Mouse (Mus musculus): ENCODE measurements around the gene Gpi1. TPM values are rescaled to one million over a fixed set of nuclear protein-coding genes. Genes with fewer than 3 reads are reported as not detected.
A peak's percentile ranks its signal among the peaks of the same experiment; 100 is the strongest.

The Gpi1 gene
- 269 and 270 TPM in 2 replicates for polyA plus RNA-seq (2012; rRNA removed)

DNA sequence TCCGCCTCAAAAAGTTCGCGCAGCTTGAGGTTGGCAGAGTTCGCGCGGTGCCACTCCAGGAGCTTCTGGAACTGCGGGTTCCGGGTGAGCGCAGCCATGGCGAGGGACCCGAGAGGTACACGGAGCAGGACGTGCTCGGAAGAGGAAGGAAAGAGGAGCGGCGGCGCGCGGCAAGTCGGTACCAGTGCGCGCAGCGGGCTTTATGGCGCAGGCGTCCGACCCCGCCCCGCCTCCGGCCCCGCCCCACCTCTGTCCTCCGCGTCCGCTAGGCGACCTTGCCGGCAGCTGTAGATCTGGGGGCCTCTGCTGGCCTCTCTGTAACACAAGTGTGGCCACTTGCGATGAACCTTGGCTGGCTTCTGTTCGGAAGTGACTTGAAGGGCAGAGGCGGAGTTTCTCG, at the start of gene Gpi1:
Gene Gpi1, minus strand, starts transcription at position 221 of the 400 bp plus-strand sequence.
- DNase-seq (ENCODE audit: low read depth), result peak; percentile 27

DNA sequence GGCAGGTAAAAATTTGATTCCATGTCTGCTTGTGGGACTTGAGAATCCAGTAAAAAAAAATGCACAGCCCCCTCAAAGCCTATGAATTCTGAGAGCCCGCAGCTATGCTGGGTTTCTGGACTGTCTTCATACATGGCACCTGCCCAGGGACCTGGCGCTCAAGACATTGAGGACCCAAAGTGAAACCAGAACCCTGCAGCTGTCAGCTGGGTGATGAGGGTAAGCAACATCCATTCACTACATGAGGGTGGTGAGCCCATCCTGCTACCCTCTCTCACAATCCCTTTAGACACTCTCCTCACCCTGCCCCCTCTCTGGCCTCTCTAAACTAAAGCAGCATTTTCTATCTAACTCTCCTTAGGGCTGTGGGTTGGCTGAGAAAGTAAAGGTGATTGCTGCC, 47.5 kb upstream of the Gpi1 start:
- DNase-seq (ENCODE audit: low read depth), result no peak

DNA sequence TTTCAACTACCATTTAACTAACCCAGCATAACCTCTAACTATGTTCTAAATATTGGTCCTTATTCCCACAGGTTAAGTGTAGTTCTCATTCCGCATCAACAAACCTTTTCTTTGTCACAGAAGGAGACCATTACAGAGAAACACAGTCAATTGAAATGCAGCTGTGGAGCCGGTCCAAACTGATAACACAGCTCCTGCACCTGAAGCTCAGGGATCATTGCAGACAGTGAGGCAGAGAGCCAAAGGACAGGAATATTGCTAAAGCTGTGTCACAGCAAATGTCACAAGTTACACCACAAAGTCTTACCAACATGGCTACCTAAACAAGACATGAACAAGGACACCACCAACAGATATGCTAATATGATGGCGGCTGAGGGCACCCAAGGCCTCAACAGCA, 45.9 kb upstream of the Gpi1 start:
- DNase-seq (ENCODE audit: low read depth), result no peak

DNA sequence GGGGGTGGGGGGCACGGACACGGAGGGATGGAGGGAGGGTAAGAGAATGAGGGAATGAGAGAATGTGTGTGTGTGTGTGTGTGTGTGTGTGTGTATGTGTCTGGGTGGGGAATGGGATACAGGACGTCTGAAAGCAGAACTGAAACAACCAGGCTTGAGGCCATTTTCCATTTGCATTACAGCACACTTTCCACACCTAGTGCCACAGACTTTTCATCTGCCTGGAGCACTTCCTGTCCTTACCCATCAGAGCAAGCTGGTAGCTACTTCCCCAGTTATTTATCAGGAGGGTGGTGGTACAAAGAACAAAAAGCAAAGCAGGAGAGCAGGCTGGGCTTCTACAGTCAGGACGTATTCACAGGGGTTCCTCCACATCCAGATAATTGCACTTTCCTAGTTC, 42.3 kb upstream of the Gpi1 start:
- DNase-seq (ENCODE audit: low read depth), result no peak

DNA sequence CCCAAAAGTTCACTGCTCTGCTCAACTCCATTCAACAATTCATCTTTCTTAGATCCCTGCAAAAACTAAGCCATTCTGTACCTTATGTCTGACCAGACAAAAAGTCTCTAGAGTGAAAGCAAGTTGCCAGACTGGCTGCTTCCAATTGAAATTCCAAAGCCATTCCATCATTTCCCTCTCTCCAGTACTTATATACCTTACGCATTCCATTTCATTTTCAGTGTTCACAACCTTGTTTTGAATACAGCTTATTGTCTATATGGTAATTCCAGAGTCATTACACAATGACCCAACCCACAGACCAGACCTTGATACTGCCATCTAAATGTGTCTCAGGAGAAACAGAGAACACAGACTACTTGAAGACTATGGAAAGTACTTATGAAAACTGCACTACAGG, 38.3 kb upstream of the Gpi1 start:
- no peak for DNase-seq (ENCODE audit: low read depth)

DNA sequence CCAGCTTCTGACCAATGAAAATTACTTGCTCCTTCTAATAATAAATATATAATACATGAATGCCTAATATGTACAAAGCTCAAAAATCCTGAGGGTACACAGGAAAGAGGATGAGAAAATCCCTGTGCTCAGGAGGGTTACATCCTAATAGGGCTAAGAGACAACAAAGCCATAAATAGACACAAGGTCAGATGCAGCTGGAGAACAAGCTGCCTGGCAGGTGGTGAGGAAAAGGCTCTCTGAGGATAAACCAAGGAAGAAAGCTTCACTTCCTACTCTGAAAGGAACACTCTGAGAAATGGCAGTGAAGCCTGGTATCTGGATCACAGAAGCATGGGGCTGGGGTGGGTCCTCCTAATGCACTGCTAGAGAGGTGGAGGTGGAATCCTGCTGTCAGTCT, 36.3 kb upstream of the Gpi1 start:
- no peak for DNase-seq (ENCODE audit: low read depth)

DNA sequence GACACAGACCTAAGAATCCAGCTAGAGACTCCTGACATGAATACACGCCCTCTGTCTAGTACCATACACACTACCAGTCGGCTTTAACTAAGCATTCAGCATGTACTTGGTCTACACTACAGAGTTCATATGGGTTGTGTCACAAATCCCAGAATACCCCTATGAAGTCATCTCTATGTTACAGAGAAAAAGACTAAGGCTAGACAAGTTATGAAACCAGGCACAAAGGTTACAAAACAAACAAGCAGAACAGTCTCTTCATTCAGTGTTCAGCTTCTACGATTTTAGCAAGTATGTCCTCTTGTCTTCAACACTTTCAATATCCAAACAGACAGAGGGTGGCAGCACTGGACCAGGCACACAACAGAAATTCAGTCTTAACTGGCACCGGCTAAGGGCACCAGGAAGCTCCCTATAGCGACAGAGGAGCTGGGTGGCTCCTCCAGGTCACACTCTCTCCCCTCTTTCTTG, 35.8 kb upstream of the Gpi1 start:
- no peak for DNase-seq (ENCODE audit: low read depth)

DNA sequence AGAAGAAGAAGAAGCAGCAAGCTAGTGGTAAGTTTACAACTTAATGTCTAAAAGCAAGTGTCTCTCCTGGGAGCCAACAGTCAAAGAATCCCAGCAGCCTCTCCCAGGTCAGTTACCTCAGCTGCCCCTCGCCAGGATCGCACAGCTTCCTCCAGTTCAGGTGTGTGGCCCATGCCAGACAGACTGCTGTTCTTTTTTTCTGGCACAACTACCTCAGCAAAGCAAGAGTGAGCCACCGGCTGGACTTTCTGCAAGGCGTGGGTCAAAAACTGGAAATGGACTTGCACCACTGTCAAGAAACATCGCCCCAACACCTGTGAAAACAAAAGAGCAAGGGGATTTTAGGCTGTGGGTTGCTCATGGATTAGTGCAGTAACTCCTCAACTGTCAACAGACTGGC, 33.3 kb upstream of the Gpi1 start:
- no peak for DNase-seq (ENCODE audit: low read depth)

DNA sequence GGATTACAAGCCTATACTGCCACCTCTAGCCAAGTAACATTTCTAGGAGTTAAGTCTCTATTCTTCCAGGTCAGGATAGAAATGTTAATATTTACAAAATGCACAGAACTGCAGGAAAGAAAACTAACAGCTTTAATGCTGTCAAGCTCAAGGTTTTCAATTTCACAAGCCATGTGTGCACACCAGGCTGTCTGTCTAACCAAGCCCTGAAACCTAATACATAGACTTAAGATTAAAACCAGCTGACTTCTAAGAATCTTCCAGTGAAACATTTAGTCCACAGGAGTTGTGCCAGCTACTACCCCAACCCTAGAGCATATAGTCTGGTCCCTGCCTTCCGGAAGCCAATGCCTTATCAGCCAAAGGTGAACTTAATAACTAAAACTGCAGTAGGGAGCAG, 28.3 kb upstream of the Gpi1 start:
- no peak for DNase-seq (ENCODE audit: low read depth)

DNA sequence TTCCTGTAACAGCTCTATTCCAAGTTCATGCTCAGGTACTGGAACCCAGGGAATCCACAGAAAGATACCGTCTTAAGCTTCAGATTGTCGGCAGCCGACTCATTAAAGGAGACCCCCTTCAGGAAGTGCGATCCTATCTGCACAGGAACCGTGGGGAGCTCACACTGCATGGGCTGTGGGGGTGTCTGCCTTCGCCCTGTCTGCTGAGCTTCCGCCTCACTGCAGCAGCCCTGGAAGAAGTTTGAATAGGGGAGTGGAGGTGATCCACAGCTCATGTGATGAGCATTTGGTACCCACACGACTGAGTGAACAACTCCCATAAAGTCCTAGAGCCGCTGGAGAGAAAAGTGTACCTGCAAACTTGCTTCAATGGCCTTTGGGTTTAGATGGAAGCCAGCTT, 27.1 kb upstream of the Gpi1 start:
- no peak for DNase-seq (ENCODE audit: low read depth)

DNA sequence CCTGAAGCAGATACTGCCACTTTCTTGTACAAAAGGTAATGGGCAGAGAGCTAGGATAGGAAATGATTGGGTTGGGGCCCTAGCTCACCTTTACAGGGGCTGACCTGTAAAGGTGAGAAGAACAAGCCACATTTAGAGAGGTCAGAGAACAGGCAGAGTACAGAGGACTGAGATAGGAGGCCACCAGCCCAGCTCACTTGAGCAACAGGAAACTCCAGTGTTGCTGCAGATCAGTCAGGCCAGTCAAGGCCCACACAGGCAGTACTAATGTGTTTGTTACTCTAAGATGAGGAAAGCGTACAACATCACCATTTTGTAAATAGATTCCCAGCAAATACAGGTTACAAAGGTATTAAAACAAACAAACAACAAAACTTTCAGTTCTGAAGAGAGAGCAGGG, 25.8 kb upstream of the Gpi1 start:
- DNase-seq (ENCODE audit: low read depth), result no peak

DNA sequence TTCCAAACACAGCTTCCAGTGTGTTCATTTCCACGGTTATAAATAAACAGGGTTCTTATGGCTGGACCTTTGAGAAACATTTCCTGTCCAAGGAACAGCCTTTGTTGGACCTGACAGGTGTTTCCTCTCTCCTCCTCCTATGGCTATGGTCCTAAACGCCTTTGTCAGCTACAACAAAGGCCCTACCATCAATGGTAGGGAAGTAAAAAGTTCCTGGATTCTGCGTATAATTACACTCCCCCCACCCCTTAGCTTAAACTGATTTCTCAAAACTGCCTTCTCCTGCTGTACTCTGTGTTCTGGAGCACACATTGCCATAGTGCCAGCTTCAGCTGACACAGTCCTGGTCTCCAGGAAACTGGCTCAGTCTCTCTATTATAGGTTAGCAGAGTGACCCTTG, 25.0 kb upstream of the Gpi1 start:
- no peak for DNase-seq (ENCODE audit: low read depth)

DNA sequence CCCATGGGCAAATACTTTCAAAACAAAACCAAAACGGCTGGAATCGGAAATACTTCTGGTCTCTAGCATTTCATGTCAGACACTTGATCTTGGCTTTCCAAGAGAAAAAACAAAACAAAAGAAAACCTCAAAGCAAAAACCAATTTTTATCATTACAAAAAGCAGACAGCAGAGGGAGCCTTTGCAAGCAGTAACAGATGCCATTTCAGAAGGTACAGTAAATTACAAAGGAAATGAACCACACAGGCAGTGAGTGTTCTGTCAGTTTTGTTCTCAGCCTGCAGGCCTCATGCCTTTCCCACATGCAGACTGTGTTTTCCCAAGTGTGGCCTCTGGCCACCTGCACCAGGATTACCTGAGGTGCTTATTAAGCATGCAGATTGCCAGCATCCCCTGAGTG, 21.9 kb upstream of the Gpi1 start:
- no peak for DNase-seq (ENCODE audit: low read depth)

DNA sequence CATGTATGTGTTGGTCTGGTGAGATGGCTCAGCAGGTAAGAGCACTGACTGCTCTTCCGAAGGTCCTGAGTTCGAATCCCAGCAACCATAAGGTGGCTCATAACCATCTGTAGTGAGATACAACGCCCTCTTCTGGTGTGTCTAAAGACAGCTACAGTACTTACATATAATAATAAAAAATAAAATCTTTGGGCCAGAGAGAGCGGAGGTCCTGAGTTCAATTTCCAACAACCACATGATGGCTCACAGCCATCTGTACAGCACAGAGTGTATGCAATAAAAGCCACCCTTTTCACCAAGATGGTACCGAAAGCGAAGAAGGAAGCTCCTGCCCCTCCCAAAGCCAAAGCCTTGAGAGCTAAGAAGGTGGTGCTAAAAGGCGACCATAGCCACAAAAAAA, 20.6 kb upstream of the Gpi1 start, which contains the start of gene Gm6096:
Gene Gm6096, plus strand, starts transcription at position 301 of the 400 bp plus-strand sequence.
- no peak for DNase-seq (ENCODE audit: low read depth)

DNA sequence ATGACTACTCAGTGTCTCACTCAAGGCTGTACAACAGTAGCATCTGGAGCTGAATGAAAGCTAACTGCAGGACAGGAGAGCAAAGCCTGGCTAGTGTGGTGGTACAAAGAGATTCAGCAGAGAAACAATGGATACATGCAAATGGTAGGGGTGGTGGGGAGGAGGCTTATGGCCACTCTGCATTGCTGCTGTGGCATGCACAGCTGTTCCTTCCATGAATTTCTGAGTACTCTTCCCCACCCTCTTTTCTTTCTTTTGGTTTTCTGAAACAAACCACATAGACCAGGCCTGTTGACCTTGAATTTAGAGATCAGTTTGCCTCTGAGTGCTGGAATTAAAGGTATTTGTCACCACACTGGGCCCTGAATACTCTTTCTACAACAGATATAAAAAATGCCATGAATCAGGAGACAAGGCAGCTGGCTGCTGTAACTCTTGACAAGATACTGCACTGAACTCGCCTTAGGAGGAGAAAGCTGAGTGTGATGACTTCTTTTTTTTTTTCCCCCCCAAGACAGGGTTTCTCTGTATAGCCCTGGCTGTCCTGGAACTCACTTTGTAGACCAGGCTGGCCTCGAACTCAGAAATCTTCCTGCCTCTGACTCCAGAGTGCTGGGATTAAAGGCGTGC, 16.8 kb upstream of the Gpi1 start:
- no peak for DNase-seq (ENCODE audit: low read depth)

DNA sequence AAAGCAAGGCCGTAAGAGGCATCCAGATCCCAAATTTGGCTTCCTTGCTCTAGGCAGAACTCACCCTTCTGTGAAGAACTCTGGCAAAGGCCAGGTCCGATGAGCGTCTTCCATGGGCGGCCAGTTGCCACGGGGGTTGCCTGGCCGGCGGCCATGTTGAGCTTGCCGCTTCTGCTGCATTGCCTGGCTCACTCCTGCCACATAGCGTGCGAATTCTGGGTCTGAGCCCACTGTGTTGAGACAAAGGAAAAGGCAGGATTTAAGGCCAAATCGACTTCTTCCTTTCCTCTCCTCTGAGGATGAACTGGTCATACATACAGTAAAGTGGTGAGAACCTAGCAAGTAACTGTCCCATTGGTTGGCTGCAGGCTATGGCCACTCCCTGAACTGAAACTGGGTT, 12.0 kb upstream of the Gpi1 start:
- DNase-seq (ENCODE audit: low read depth), result no peak

DNA sequence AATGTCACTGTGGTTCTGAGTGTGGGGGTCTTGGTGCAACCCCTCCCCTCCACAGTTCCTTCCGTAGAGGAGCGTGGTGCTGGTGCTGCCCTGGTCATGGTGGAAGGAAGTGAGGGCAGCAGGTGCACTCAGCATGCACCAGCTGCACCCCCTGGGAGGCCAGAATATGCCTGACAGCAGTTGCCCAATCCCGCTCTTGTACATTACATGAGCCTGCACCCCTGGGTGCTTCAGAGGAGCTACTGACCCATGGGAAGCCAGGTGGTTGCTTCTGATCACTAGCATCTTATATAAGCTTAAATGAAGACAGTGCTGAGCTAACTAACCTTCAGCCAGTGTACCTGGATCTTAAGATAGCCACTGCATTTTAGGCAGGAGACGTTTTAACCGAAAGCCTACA, 8.0 kb upstream of the Gpi1 start:
- no peak for DNase-seq (ENCODE audit: low read depth)

DNA sequence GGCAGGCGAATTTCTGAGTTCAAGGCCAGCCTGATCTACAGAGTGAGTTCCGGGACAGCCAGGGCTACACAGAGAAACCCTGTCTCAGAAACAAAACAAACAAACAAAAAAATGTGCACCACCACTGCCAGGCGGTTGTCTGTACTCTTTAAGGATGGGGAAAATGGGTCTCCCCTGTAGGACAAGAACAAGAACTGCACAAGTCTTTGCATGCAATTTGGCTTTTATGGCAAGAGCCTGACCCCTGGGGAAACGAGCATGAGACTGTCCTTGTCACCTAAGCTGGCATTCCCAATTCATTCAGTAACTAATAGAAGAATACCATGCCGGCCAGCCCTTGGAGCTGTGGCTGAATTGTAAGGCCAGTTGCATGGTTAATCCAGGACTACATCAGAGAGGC, 5.5 kb upstream of the Gpi1 start:
- no peak for DNase-seq (ENCODE audit: low read depth)

DNA sequence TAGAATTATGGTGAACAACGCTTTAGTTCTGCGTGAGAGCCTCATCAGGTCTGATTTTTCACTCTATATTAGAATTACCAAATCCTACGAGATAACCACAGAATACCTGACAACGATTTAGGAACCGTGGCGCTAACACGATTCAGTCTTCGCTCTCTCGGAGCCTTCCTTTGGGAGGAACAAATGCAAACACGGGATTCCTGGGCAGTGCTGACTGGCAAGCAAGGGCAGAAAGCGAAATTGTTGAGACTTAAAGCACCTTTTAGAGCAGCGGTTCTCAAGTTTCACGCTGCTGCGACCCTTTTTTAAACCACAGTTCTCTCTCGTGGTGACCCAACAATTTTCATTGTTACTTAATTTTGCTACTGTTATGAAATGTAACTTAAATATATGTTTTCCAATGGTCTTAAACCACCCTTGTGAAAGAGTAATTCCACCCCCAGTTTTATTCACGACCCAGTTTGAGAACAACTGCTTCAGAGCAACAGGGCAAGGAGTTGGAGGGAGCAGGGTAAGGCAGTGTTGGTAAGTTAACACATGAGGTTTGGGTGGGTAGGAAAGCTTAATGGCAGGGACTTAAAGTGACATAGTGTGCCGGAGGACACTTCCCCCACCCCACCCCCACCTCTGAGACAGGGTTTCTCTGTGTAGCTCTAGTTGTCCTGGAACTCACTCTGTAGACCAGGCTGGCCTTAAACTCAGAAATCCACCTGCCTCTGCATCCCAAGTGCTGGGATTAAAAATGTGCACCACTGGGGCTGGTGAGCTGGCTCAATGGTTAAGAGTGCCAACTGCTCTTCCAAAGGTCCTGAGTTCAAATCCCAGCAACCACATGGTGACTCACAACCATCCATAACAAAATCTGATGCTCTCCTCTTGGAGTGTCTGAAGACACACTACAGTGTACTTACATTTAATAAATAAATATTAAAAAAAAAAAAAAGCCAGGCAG, 4.8 kb upstream of the Gpi1 start:
- peak; percentile 14 for DNase-seq (ENCODE audit: low read depth)

DNA sequence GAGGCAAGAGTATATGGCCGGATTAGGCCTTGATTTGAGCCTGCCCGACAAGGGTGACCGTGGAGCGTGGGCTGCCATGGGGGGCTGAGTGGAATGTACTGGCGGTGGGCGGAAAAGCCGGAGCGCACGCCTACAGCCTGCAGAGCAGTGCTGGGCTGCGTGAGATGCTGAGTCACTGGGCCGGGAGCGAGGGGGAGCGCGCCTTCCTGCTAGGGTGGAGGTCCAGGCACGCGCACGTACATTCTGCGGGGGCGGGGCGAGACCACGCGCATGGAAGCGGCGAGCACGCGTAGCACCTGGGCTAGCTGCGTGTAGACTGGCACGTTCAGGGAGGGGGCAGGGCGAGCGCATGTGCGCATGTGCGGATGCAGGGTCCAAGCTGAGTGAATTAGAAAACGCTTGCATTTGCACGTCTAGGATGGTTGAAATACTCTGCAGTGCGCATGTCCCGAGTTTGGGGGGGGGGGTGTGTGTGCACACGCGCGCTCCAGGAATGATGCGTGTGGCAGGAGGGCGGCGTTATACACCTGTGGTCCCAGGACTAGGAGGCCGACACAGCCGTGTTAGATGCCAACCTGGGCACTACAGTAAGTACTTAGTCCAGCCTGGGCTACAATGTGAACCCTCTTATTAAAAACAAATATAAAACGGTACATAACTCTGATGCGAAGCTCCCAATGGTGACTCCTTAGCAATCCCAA, 3.9 kb upstream of the Gpi1 start:
- DNase-seq (ENCODE audit: low read depth), result peak; percentile 81

DNA sequence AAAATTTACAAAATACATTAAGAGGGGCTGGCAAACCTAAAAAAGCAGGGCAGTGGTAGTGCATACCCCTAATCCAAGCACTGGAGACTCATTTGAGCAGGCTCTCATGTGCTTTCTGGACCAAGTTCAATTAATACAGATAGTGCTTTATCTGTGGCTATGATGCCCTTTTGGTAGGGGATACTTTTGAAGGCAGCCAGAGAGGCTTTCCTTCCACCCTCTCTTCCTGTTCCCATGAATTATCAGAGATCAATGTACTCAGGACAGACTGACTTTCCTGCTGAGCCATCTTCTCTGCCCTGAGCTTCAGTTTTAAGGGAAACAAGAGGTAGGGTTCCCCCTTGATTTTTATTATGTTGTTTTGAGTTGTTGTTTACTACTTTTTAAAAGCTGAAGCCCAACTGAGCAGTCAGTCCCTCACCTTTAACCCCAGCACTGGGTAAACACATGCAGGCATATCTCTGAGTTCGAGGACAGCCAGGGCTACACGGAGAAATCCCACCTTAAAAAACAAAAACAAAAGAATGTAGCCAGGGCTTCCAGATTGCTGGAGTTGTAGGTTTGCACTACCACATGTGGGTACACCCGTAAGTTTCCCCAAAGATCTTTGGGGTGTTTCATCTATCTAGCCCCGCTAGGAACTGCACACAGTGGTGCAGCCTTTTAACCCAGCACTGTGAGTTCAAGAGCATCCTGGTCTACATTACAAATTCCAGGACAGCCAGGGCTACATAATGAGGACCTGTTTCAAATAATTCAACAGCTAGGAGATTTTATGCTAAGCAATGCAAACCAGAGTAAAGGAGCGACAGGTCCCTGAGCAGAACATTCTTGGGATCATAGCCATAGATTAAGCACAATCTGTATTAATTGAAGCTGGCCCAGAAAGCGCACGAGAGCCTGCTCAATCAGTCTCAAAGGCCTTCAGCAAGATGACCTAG, 2.9 kb upstream of the Gpi1 start:
- no peak for DNase-seq (ENCODE audit: low read depth)
